Mouse (Mus musculus) mesoderm, embryonic 11.5 days (tissue): Measurements from ENCODE around the gene Gm5891.
"Not testable (repeated sequence)": the region's sequence is repeated elsewhere in the genome, so short reads cannot be mapped to it uniquely, and the experiment has no call there.

Source experiments
- DNase-seq: peaks from one replicate; pipeline ENCODE4 v3.0.0-alpha.2; 2012; ENCODE audit warnings: low read depth, low spot score

Gm5891 gene

GRCm38 (mm10) chr7:21921191-21921590 is at the start of gene Gm5891:
TSS of gene Gm5891 (minus strand) at chr7:21921291.
- DNase-seq = not testable (repeated sequence)
